Mouse (Mus musculus) CH12.LX (cell line): Measurements from ENCODE around the gene Ppp2r5c. TPM values are rescaled to one million over a fixed set of nuclear protein-coding genes. Genes with fewer than 3 reads are reported as not detected.

Experiments used
- DNase-seq: peaks from one replicate; pipeline ENCODE4 v3.0.0-alpha.2; 2013; ENCODE audit errors: extremely low read depth
- H3K27ac ChIP-seq: 2 replicates; pipeline ENCODE4 v1.5.1; 2012; ENCODE audit warnings: low read depth, mild to moderate bottlenecking, control low read depth, moderate library complexity; ENCODE audit not compliant: insufficient read depth
- H3K27me3 ChIP-seq: replicated peaks from 2 replicates; pipeline ENCODE3; 2012; ENCODE audit warnings: inconsistent platforms
- H3K36me3 ChIP-seq, 2 experiments: replicated peaks in 1 of 2; 2 replicates each; pipeline versions ENCODE3 to v1.6.1; 2012; ENCODE audit warnings: inconsistent platforms in 1 of 2, low read length in 1 of 2, mild to moderate bottlenecking in 1 of 2, mixed read lengths in 1 of 2, moderate library complexity in 1 of 2; ENCODE audit not compliant: control insufficient read depth in 1 of 2, insufficient read depth in 1 of 2
- H3K4me1 ChIP-seq, 2 experiments: 2 replicates each; pipeline ENCODE4 v1.6.1; 2012; ENCODE audit warnings: inconsistent platforms in 1 of 2, moderate library complexity in 1 of 2; ENCODE audit not compliant: insufficient read depth in 2 of 2, control insufficient read depth in 1 of 2
- H3K4me2 ChIP-seq: 2 replicates; pipeline ENCODE4 v1.6.1; 2012; ENCODE audit warnings: low read depth, mild to moderate bottlenecking, control low read depth; ENCODE audit not compliant: poor library complexity, insufficient read depth, severe bottlenecking
- H3K4me3 ChIP-seq, 3 experiments: fragments of 150-350 bp in 1 of 3; sonication (generic) in 1 of 3; replicated peaks in 1 of 3; 2 replicates each; pipeline versions ENCODE3 to v1.5.1; 2011 to 2012; ENCODE audit warnings: low read depth in 2 of 3, low read length in 2 of 3, mild to moderate bottlenecking in 2 of 3, moderate library complexity in 2 of 3, control low read depth in 1 of 3, improper control_type of control experiment in 1 of 3, inconsistent platforms in 1 of 3, mixed read lengths in 1 of 3; ENCODE audit not compliant: poor library complexity in 1 of 3
- H3K79me2 ChIP-seq: replicated peaks from 2 replicates; pipeline ENCODE4 v1.6.1; 2012; ENCODE audit warnings: mild to moderate bottlenecking, moderate library complexity; ENCODE audit not compliant: control insufficient read depth, poor library complexity, insufficient read depth, severe bottlenecking; ENCODE audit errors: extremely low read depth
- H3K9ac ChIP-seq: 2 replicates; pipeline ENCODE4 v1.6.1; 2012; ENCODE audit warnings: low read depth, mild to moderate bottlenecking, control low read depth, moderate library complexity; ENCODE audit not compliant: insufficient read depth
- H3K9me3 ChIP-seq: replicated peaks from 2 replicates; pipeline ENCODE3; 2012; ENCODE audit warnings: low read length, inconsistent platforms, mixed read lengths
- BHLHE40 ChIP-seq: IDR thresholded peaks from 2 replicates; pipeline ENCODE4 v1.6.1; 2011; ENCODE audit warnings: mild to moderate bottlenecking, low read depth, low read length, improper control_type of control experiment
- CTCF ChIP-seq, 2 experiments: IDR thresholded peaks in 1 of 2; conservative IDR thresholded peaks in 1 of 2; 2 replicates each; pipeline ENCODE4 v1.5.1; 2011 to 2012; ENCODE audit warnings: low read depth in 2 of 2, low read length in 2 of 2, improper control_type of control experiment in 1 of 2, inconsistent platforms in 1 of 2, mild to moderate bottlenecking in 1 of 2, moderate library complexity in 1 of 2
- E2F4 ChIP-seq: IDR thresholded peaks from 2 replicates; pipeline ENCODE4 v1.6.1; 2011; ENCODE audit warnings: low read depth, low read length, improper control_type of control experiment; ENCODE audit not compliant: insufficient replicate concordance
- ELF1 ChIP-seq: IDR thresholded peaks from 2 replicates; pipeline ENCODE4 v1.6.1; 2014; ENCODE audit warnings: low read depth, mild to moderate bottlenecking, inconsistent platforms, low read length, improper control_type of control experiment
- EP300 ChIP-seq: IDR thresholded peaks from 2 replicates; pipeline ENCODE4 v1.6.1; 2011; ENCODE audit warnings: low read length, improper control_type of control experiment
- ETS1 ChIP-seq: conservative IDR thresholded peaks from 2 replicates; pipeline ENCODE4 v1.6.1; 2012; ENCODE audit warnings: low read depth, mild to moderate bottlenecking, inconsistent platforms, low read length, improper control_type of control experiment, moderate library complexity
- GABPA ChIP-seq: IDR thresholded peaks from 2 replicates; pipeline ENCODE4 v1.6.1; 2012; ENCODE audit warnings: low read depth, low read length, improper control_type of control experiment, inconsistent platforms; ENCODE audit not compliant: insufficient replicate concordance
- IRF4 ChIP-seq: IDR thresholded peaks from 2 replicates; pipeline ENCODE4 v1.6.1; 2014; ENCODE audit warnings: low read depth, mild to moderate bottlenecking, inconsistent platforms, low read length, improper control_type of control experiment
- JUND ChIP-seq: conservative IDR thresholded peaks from 2 replicates; pipeline ENCODE4 v1.6.1; 2011; ENCODE audit warnings: low read depth, low read length, improper control_type of control experiment
- MAZ ChIP-seq: IDR thresholded peaks from 2 replicates; pipeline ENCODE4 v1.6.1; 2012; ENCODE audit warnings: low read depth, mild to moderate bottlenecking, inconsistent platforms, low read length, improper control_type of control experiment, moderate library complexity
- MEF2A ChIP-seq: IDR thresholded peaks from 2 replicates; pipeline ENCODE4 v1.6.1; 2014; ENCODE audit warnings: low read depth, mild to moderate bottlenecking, inconsistent platforms, low read length, improper control_type of control experiment, borderline replicate concordance
- POLR2AphosphoS2 ChIP-seq: IDR thresholded peaks from 2 replicates; pipeline ENCODE4 v1.6.1; 2011; ENCODE audit warnings: low read depth, low read length, improper control_type of control experiment
- SIN3A ChIP-seq: IDR thresholded peaks from 2 replicates; pipeline ENCODE4 v1.6.1; 2012; ENCODE audit warnings: low read length, improper control_type of control experiment, inconsistent platforms
- TBP ChIP-seq: conservative IDR thresholded peaks from 2 replicates; pipeline ENCODE4 v1.6.1; 2011; ENCODE audit warnings: low read depth, low read length, improper control_type of control experiment
- TCF12 ChIP-seq: IDR thresholded peaks from 2 replicates; pipeline ENCODE4 v1.6.1; 2014; ENCODE audit warnings: low read depth, mild to moderate bottlenecking, inconsistent platforms, low read length, improper control_type of control experiment
- USF2 ChIP-seq: conservative IDR thresholded peaks from 2 replicates; pipeline ENCODE4 v1.6.1; 2011; ENCODE audit warnings: low read depth, low read length, improper control_type of control experiment
- ZNF384 ChIP-seq: IDR thresholded peaks from 2 replicates; pipeline ENCODE4 v1.6.1; 2012; ENCODE audit warnings: low read depth, low read length, improper control_type of control experiment, inconsistent platforms
- dilution Hi-C: fragments of 300-500 bp; cut with MboI; formaldehyde crosslinking; loops from 2 replicates; pipeline ENCODE4 v1.14.3; 2020; ENCODE audit warnings: low sequenced_read_pairs; ENCODE audit not compliant: extremely low pct_unique_long_range_greater_than_20kb, extremely low pct_ligation_motif_present
- in situ Hi-C: fragments of 300-500 bp; cut with MboI; formaldehyde crosslinking; loops from 3 replicates; pipeline ENCODE4 v1.14.3; 2019; ENCODE audit warnings: low sequenced_read_pairs, low pct_ligation_motif_present, low pct_unique_long_range_greater_than_20kb, mixed read lengths
- polyA plus RNA-seq: library from polyadenylated mRNA; unstranded; fragments of >175 nt; gene quantifications from 2 replicates; pipeline ENCODE4 v1.2.1, GENCODE M21; 2012; ENCODE audit warnings: low read depth; ENCODE audit not compliant: insufficient read length
- total RNA-seq, 2 experiments: library from RNA; depleted of rRNA; stranded (reverse); fragments of 300-350 nt in 1 of 2; fragments of >200 nt in 1 of 2; gene quantifications; 2 replicates each; pipeline ENCODE4 v1.2.3; 2012 to 2014

Gene Ppp2r5c
- total and polyA plus RNA-seq, 3 experiments: 71.6 to 111 (median 97.7) TPM

DNA sequence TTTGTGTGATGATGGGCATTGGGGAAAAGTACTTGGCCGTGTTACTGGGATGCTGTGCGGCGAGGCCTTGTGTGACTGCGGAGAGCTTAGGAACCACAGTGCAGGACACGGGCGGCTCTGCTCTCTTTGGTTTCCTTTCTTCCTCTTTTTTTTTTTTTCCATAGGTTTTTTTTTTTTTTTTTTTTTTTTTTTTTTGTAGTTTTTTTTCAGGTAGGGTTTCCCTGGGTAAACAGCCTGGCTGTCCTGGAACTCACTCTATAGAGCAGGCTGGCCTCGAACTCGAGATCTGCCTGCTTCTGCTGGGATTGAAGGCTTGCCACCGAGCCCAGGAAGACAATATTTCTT, 162.2 kb downstream of the Ppp2r5c start:
- peaks cover 21 to 53% of the 10 kb centered on the region in 2 experiments for H3K36me3 ChIP-seq
- no peak overlapping the region for H3K9ac ChIP-seq
- H3K27ac ChIP-seq: no peak overlapping the region
- no peaks in the 10 kb centered on the region for H3K27me3 ChIP-seq
- in situ Hi-C loops: loop anchor here (5.0 kb wide), 1 partner anchor 233 kb away; the partner anchor contains the start of gene Mok
- H3K4me2 ChIP-seq: no peak overlapping the region
- TF ChIP-seq TCF12 (no peak), BHLHE40 (no peak), ZNF384 (peak; percentile 79), EP300 (no peak)
- TF ChIP-seq, all 38 proteins: peak for 1
- DNase-seq: no peak
- no peak overlapping the region for H3K4me3 ChIP-seq
- peaks cover 37% of the 10 kb centered on the region for H3K79me2 ChIP-seq
- peaks cover 9 to 50% of the 10 kb centered on the region in 2 experiments for H3K4me1 ChIP-seq
- no peaks in the 10 kb centered on the region for H3K9me3 ChIP-seq
- dilution Hi-C loops: no loop called here

- Histone ChIP-seq H3K9me3 (no peaks in the 10 kb centered on the region), H3K4me2 (no peak overlapping the region), H3K4me3 (no peak overlapping the region), H3K27me3 (no peaks in the 10 kb centered on the region), H3K36me3 (peaks cover 34 to 65% of the 10 kb centered on the region in 2 experiments), H3K4me1 (peaks cover 7 to 38% of the 10 kb centered on the region in 2 experiments), H3K9ac (no peak overlapping the region), H3K27ac (no peak overlapping the region), H3K79me2 (peaks cover 25% of the 10 kb centered on the region)
- TF ChIP-seq ETS1: 0 out of 2 replicates have a peak, but pooled peaks have one; percentile 16
- TF ChIP-seq MEF2A: no peak
- no peak for TF ChIP-seq E2F4
- peak; percentile 66 for TF ChIP-seq EP300
- no peak for TF ChIP-seq TBP
- TF ChIP-seq IRF4: peak; percentile 78; the same call in 1 of the 2 replicates
- TF ChIP-seq JUND: peak; percentile 72
- no peak for TF ChIP-seq MAZ
- no peak for TF ChIP-seq ZNF384
- TF ChIP-seq CTCF (conservative IDR thresholded peaks at IDR 0.05 in 1 of 2, IDR thresholded peaks at IDR 0.05 in 1 of 2; ENCODE audit: low read depth in 2 of 2, low read length in 2 of 2): no peak
- in situ Hi-C loops: no loop called here
- dilution Hi-C loops: no loop called here
- no peak for DNase-seq
Observed at GRCm38 (mm10) chr12:110610713-110611112, 163.8 kb downstream of the Ppp2r5c start.

DNA sequence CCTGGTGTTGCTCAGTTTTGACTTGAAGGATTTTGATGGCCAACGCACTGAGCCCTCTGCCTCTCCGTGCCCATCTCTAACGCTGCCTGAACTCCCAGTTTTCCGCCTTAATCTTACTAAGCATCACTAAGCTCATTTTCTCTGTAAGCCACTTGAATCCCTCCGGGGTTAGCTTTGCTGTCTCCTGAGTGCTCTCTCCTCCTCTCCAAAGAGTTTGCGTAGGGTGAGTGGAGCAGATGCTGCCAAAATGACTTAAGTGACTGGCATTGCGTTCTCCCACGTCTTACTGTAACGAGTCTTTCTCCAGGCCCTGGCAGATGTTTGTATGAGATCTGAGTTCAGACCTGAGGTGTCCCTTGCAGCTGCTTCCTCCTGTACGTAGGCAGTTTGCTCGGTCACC, 183.1 kb downstream of the Ppp2r5c start:
- no peak overlapping the region for H3K4me2 ChIP-seq
- H3K4me3 ChIP-seq: no peak overlapping the region
- no peak overlapping the region for H3K27ac ChIP-seq
- dilution Hi-C loops: no loop called here
- no peaks in the 10 kb centered on the region for H3K79me2 ChIP-seq
- H3K27me3 ChIP-seq: no peaks in the 10 kb centered on the region
- TF ChIP-seq USF2 (no peak), ETS1 (no peak), SIN3A (no peak), ELF1 (no peak), POLR2AphosphoS2 (no peak), ZNF384 (no peak), GABPA (no peak), IRF4 (no peak)
- H3K4me1 ChIP-seq: no peaks in the 10 kb centered on the region
- H3K36me3 ChIP-seq: peaks cover 93 to 100% of the 10 kb centered on the region in 2 experiments
- H3K9me3 ChIP-seq: no peaks in the 10 kb centered on the region
- DNase-seq: no peak
- in situ Hi-C loops: no loop called here
- no peak overlapping the region for H3K9ac ChIP-seq
